Mouse (Mus musculus) kidney, postnatal 10 days (tissue): ENCODE measurements at regions not wholly inside any gene's neighbourhood (a gene's known extent, or its start where the extent isn't known, plus 50 kb on each side); places are given as distances from the start of the nearest gene placed in this dataset.
"Not testable (repeated sequence)": the region's sequence is repeated elsewhere in the genome, so short reads cannot be mapped to it uniquely, and the experiment has no call there.

ENCODE experiments used
- DNase-seq: peaks from one replicate; pipeline ENCODE4 v3.0.0; 2021; ENCODE audit warnings: mixed read lengths

GRCm38 (mm10) chr14:53075937-53076336 lies 580.4 kb upstream of the Olfr1507 start:
- not testable (repeated sequence) for DNase-seq

DNA sequence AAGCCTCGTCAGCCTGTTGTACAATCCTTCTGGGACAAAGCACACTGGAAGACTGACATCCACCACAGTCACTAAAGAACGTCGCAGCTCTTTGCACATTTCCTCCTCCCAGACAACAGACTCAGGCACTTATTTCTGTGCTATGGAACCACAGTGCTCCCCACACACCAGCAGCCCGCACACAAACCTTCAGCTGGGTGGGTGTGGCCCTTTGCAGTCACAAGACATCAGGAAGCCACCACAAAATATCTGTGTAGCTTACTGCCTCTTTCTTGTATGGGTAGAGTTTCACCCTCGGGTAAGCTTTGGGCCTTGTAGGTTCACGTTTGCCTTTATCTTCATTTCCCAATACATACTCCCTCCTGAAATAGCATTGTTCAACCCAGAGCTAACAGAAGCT lies 577.6 kb upstream of the Olfr1507 start:
- not testable (repeated sequence) for DNase-seq

GRCm38 (mm10) chr14:53072502-53072901 lies 577.0 kb upstream of the Olfr1507 start:
- DNase-seq, result not testable (repeated sequence)

- DNase-seq, result not testable (repeated sequence)
These were observed 558.9 kb upstream of the Olfr1507 start for GRCm38 (mm10) chr14:53054439-53054838.

- DNase-seq, result not testable (repeated sequence)
These were observed 558.0 kb upstream of the Olfr1507 start for GRCm38 (mm10) chr14:53053465-53054123.

- DNase-seq, result not testable (repeated sequence)
These were observed 552.1 kb upstream of the Olfr1507 start for GRCm38 (mm10) chr14:53047683-53048082.

GRCm38 (mm10) chr14:53046975-53047374 lies 551.4 kb upstream of the Olfr1507 start:
- not testable (repeated sequence) for DNase-seq

GRCm38 (mm10) chr14:53045331-53045730 lies 549.8 kb upstream of the Olfr1507 start:
- DNase-seq, result peak; percentile 8

GRCm38 (mm10) chr14:53044101-53044500 lies 548.6 kb upstream of the Olfr1507 start:
- DNase-seq, result not testable (repeated sequence)

DNA sequence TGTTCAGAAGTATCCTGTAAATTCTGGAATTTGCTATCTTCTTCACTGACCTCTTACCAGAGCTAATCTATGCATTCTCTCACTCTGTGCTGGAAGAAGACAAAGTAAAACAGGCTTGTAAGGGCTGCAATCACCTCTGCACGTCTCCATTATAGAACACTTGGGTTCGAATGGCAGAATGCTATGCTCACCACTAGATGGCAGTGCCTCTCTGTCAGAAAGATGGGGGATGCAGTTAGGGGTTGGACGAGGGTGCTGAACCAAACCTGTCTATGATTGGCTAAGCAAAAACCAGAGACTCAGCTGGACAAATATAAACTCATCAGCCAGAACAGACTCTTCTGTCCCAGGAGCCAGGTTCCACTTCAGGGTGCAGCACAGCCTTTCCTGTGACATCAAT lies 546.5 kb upstream of the Olfr1507 start:
- DNase-seq, result not testable (repeated sequence)

DNA sequence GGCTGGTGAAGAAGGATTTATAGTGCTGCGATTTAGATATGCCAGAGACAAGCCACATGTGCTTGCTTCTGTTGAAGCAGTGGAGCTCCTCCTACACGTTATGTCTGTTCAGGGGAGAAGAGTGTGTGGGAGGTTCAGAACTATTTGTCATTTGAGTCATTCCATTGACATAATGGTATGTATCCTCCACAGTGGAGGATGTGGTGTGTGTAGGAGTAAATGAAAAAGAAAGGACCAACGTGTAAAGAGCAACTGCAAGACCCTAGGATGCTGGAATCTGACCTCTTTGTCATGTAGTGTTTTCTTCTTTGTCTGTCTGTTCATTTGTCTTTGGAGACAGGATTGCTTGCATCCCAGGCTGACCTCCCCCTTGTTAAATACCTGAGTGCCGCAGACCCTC lies 543.9 kb upstream of the Olfr1507 start:
- DNase-seq, result not testable (repeated sequence)

- DNase-seq, result not testable (repeated sequence)
These were observed 539.4 kb upstream of the Olfr1507 start for GRCm38 (mm10) chr14:53034940-53035339.

DNA sequence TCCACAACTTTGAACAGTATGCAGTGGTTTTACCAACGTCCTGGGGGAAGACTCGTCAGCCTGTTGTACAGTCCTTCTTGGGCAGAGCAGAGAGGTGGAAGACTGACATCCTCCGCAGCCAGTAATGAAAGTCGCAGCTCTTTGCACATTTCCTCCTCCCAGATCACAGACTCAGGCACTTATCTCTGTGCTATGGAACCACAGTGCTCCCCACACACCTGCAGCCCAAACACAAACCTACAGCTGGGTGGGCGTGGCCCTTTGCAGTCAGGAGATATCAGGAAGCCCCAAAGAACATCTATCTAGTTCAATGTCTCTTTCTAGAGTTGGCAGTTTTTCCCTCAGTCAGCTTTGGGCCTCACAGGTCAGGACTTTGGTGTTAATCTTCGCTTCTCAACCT lies 537.7 kb upstream of the Olfr1507 start:
- not testable (repeated sequence) for DNase-seq

GRCm38 (mm10) chr14:53032498-53032897 lies 536.9 kb upstream of the Olfr1507 start:
- DNase-seq, result not testable (repeated sequence)

GRCm38 (mm10) chr14:53030227-53030626 lies 534.7 kb upstream of the Olfr1507 start:
- DNase-seq, result not testable (repeated sequence)

- DNase-seq, result not testable (repeated sequence)
These were observed 531.4 kb upstream of the Olfr1507 start for GRCm38 (mm10) chr14:53026958-53027357.

DNA sequence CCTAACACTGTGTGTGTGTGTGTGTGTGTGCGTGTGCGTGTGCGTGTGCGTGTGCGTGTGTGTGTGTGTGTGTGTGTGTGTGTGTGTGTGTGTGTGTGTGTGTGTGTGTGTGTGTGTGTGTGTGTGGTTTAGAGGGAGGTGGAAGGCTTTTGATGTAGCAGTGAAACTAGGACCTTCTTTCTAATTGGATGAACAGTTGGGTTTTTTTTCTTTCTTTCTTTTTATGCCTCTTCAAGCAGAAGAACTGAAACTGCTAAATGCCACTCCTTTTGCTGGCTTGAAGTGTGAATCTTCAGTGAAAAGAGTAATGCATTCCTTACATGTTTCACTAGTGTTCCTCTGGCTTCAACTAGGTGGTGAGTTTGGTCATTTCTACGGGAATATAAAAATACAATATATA lies 524.6 kb upstream of the Olfr1507 start:
- not testable (repeated sequence) for DNase-seq

DNA sequence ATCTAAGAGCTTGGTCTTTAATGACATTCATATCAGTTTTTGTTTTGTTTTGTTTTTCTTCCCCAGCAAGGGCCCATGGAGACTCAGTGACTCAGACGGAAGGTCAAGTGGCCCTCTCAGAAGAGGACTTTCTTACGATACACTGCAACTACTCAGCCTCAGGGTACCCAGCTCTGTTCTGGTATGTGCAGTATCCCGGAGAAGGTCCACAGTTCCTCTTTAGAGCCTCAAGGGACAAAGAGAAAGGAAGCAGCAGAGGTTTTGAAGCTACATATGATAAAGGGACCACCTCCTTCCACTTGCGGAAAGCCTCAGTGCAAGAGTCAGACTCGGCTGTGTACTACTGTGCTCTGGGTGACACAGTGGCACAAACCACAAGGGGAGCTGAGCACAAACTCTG lies 512.2 kb upstream of the Olfr1507 start:
- DNase-seq, result not testable (repeated sequence)

DNA sequence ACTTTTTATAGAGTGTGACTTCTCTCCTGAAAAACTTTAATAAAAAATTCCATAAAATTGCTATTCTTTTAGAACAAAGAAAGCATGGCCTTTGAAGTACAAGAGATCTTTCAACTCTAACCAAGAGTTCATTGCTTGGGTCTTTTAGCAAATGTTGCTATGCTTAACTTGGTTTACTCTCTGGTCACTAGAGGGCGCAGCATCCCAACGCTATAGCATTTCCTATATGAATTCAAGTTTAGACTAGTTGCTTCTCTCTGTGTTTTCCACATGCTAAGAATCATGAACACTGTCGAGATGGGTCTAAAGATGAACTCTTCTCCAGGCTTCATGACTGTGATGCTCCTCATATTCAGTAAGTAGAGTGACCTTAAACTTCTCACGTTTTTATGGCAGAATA lies 511.8 kb upstream of the Olfr1507 start:
- DNase-seq, result not testable (repeated sequence)

DNA sequence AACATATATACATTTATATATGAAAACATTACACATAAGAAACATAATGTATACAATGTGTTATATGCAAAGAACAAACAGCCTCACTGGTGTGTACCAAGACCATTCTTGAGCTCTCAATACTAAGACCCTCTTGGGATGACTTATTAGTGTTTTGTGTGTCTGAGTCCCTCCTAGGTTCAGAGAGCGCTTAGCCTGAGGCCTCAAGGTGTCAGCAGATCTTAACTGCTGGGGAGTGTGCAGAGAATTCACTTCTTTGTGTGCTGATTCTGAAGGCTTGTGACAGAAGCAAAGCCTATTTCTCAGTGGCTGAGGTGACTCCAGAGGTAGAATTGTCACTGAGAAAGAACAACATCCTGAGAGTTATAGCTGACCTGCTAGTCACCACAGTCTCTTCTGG lies 505.7 kb upstream of the Olfr1507 start:
- not testable (repeated sequence) for DNase-seq

- DNase-seq, result not testable (repeated sequence)
These were observed 496.7 kb upstream of the Olfr1507 start for GRCm38 (mm10) chr14:52992106-52992760.

- DNase-seq, result not testable (repeated sequence)
These were observed 495.7 kb upstream of the Olfr1507 start for GRCm38 (mm10) chr14:52991328-52991665.

- not testable (repeated sequence) for DNase-seq
These were observed 495.2 kb upstream of the Olfr1507 start for GRCm38 (mm10) chr14:52990569-52991327.

DNA sequence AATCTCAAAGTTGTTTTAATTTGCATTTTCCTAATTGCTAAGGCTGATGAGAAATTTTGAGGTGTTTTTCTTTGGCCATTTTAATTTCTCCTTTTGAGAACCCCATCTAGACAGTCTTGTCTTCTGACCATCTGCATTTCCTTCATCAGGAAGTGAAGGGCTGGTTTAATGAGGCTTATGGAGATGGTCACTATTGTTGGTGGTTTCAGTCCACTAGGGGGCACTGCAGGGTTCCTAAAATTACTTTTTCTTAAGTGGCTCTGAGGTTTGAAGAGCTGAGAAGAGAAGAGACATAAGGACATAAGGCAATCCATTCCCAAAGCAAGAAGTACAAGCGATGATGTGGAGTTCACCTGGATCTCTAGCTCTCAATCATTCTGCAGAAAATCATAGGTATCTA lies 494.4 kb upstream of the Olfr1507 start:
- DNase-seq, result not testable (repeated sequence)
